ENCODE assay signal across 10 mouse cellular contexts in genomic region chr11:68754283-68754682, GRCm38 (mm10).
A peak's percentile ranks its signal among the peaks of the same experiment; 100 is the strongest.
DNase-seq lines count a peak whose midpoint lies in the region; ATAC-seq lines count a peak whose summit lies in the region.
"Had no signal": no experiment of that assay in that cellular context is flagged by ENCODE, and none has a peak within 500 bp of the region (broad histone marks: within the 10 kb centered on the region; RNA-seq: fewer than 3 reads in every experiment).

No protein-coding gene starts in this region.

- no peak overlapping the region for H3K9ac ChIP-seq in limb, embryonic 11.5 days (ENCODE audit: low read length)
- H3K9ac ChIP-seq: liver, embryonic 14.5 days had no signal

- no peak overlapping the region for H3K4me2 ChIP-seq in limb, embryonic 11.5 days (ENCODE audit: low read depth, severe bottlenecking)

- ATAC-seq in limb, embryonic 11.5 days (ENCODE audit: insufficient number of reproducible peaks, low FRiP score, low TSS enrichment, low read depth) = no peak

- 26% methylated on average over 7 of the region's 7 CpGs for WGBS in limb, embryonic 11.5 days

- H3K27me3 ChIP-seq in limb, embryonic 11.5 days (ENCODE audit: control insufficient read depth, insufficient read depth, low read length) = no peaks in the 10 kb centered on the region

- intact Hi-C loops in left cerebral cortex, postnatal 14 days (cut with DNase I) = loop anchor here (5.0 kb wide), 1 partner anchor 62 kb away; the partner anchor contains the start of gene Myh10

- peaks cover 19% of the 10 kb centered on the region for H3K4me1 ChIP-seq in limb, embryonic 11.5 days (ENCODE audit: control insufficient read depth, insufficient read depth, low read length)

- H3K9me3 ChIP-seq in limb, embryonic 11.5 days (ENCODE audit: control insufficient read depth, low read length) = no peaks in the 10 kb centered on the region

- H3K4me3 ChIP-seq in limb, embryonic 11.5 days (ENCODE audit: low read depth, low read length) = no peak overlapping the region
- H3K4me3 ChIP-seq: layer of hippocampus, adult 2 months had no signal

- DNase-seq in NIH3T3 (ENCODE audit: low read depth) = peak; percentile 10
- DNase-seq in embryo, embryonic 10 days (ENCODE audit: low spot score) = peak; percentile 71
- DNase-seq in kidney, adult 11 months = peak; percentile 59
- DNase-seq in limb, embryonic 11.5 days (ENCODE audit: low spot score) = peak; percentile 65
- no peak for DNase-seq in adrenal gland, postnatal 25 days
- DNase-seq in testis, postnatal 14 days (ENCODE audit: low spot score) = no peak
- no peak for DNase-seq in left cerebral cortex, postnatal 14 days (ENCODE audit: low spot score in 2 of 2)

- H3K36me3 ChIP-seq in limb, embryonic 11.5 days (ENCODE audit: control insufficient read depth, insufficient read depth, low read length) = peaks cover 2% of the 10 kb centered on the region; the same call in 1 of the 2 replicates

- H3K27ac ChIP-seq in limb, embryonic 11.5 days (replicated peaks; ENCODE audit: low read depth, low read length) = peak overlapping the region; percentile 38; the same call in 1 of the 2 replicates
- H3K27ac ChIP-seq: layer of hippocampus, adult 2 months; liver, embryonic 14.5 days; macrophage had no signal

Comparison
In these comparisons a context has a peak if more than half of its experiments do, and no peak if none do; other contexts are left out.
1. DNase-seq: peak in NIH3T3 (single experiment), embryo, embryonic 10 days (single experiment), kidney, adult 11 months (single experiment) and limb, embryonic 11.5 days (single experiment); none in adrenal gland, postnatal 25 days (single experiment), testis, postnatal 14 days (single experiment) and left cerebral cortex, postnatal 14 days (0 of 2).